Mouse (Mus musculus) MEL (cell line): ENCODE data around the gene Gzmc. TPM values are rescaled to one million over a fixed set of nuclear protein-coding genes. Genes with fewer than 3 reads are reported as not detected.

ENCODE experiments used
- DNase-seq: peaks from one replicate; pipeline ENCODE4 v3.0.0; 2011; ENCODE audit warnings: low read depth, low spot score
- H3K27ac ChIP-seq: 2 replicates; pipeline ENCODE4 v1.5.1; 2012; ENCODE audit warnings: low read depth, mild to moderate bottlenecking, control low read depth, low read length, moderate library complexity; ENCODE audit not compliant: control insufficient read depth
- H3K27me3 ChIP-seq, 2 experiments: fragments of 150-350 bp in 1 of 2; sonication (generic) in 1 of 2; 2 replicates each; pipeline ENCODE4 v1.6.1; 2012; ENCODE audit warnings: low read length in 2 of 2, mild to moderate bottlenecking in 2 of 2, improper control_type of control experiment in 1 of 2, moderate library complexity in 1 of 2; ENCODE audit not compliant: insufficient read depth in 2 of 2, control insufficient read depth in 1 of 2
- H3K36me3 ChIP-seq, 2 experiments: 2 replicates each; pipeline ENCODE4 v1.6.1; 2012 to 2014; ENCODE audit warnings: low read length in 2 of 2, improper control_type of control experiment in 1 of 2, inconsistent platforms in 1 of 2, mild to moderate bottlenecking in 1 of 2; ENCODE audit not compliant: insufficient read depth in 2 of 2, control insufficient read depth in 1 of 2
- H3K4me1 ChIP-seq, 2 experiments: fragments of 150-350 bp in 1 of 2; sonication (generic) in 1 of 2; 2 replicates each; pipeline ENCODE4 v1.6.1; 2012; ENCODE audit warnings: low read length in 2 of 2, improper control_type of control experiment in 1 of 2, mild to moderate bottlenecking in 1 of 2; ENCODE audit not compliant: insufficient read depth in 2 of 2, control insufficient read depth in 1 of 2
- H3K4me3 ChIP-seq, 2 experiments: fragments of 150-350 bp in 1 of 2; sonication (generic) in 1 of 2; 2 replicates each; pipeline ENCODE4 v1.5.1; 2012; ENCODE audit warnings: low read depth in 2 of 2, low read length in 2 of 2, mild to moderate bottlenecking in 2 of 2, moderate library complexity in 2 of 2, control low read depth in 1 of 2, improper control_type of control experiment in 1 of 2; ENCODE audit not compliant: control insufficient read depth in 1 of 2, insufficient read depth in 1 of 2
- H3K79me2 ChIP-seq: 2 replicates; pipeline ENCODE4 v1.6.1; 2012; ENCODE audit warnings: mild to moderate bottlenecking, low read length, moderate library complexity; ENCODE audit not compliant: control insufficient read depth, poor library complexity, insufficient read depth
- H3K9ac ChIP-seq: 2 replicates; pipeline ENCODE4 v1.6.1; 2012; ENCODE audit warnings: low read depth, mild to moderate bottlenecking, control low read depth, low read length, moderate library complexity; ENCODE audit not compliant: control insufficient read depth, poor library complexity, severe bottlenecking
- H3K9me3 ChIP-seq: fragments of 150-350 bp; sonication (generic); replicated peaks from 2 replicates; pipeline ENCODE4 v1.6.1; 2012; ENCODE audit warnings: mild to moderate bottlenecking, low read length, improper control_type of control experiment, moderate library complexity; ENCODE audit not compliant: insufficient read depth
- CHD1 ChIP-seq: IDR thresholded peaks from 2 replicates; pipeline ENCODE4 v1.6.1; 2012; ENCODE audit warnings: low read depth, mild to moderate bottlenecking, inconsistent platforms, low read length, improper control_type of control experiment
- CHD2 ChIP-seq: IDR thresholded peaks from 2 replicates; pipeline ENCODE4 v1.6.1; 2011; ENCODE audit warnings: low read length, improper control_type of control experiment
- CTCF ChIP-seq, 3 experiments: IDR thresholded peaks in 2 of 3; conservative IDR thresholded peaks in 1 of 3; 2 replicates each; pipeline ENCODE4 v1.5.1; 2011 to 2012; ENCODE audit warnings: low read length in 3 of 3, low read depth in 2 of 3, mild to moderate bottlenecking in 2 of 3, improper control_type of control experiment in 1 of 3, inconsistent platforms in 1 of 3, mixed read lengths in 1 of 3, moderate library complexity in 1 of 3; ENCODE audit not compliant: control insufficient read depth in 1 of 3, insufficient read depth in 1 of 3, poor library complexity in 1 of 3, severe bottlenecking in 1 of 3
- EP300 ChIP-seq, 2 experiments: IDR thresholded peaks; 2 replicates each; pipeline ENCODE4 v1.6.1; 2011; ENCODE audit warnings: improper control_type of control experiment in 2 of 2, low read length in 2 of 2, low read depth in 1 of 2, mild to moderate bottlenecking in 1 of 2
- ETS1 ChIP-seq: IDR thresholded peaks from 2 replicates; pipeline ENCODE4 v1.6.1; 2012; ENCODE audit warnings: low read depth, mild to moderate bottlenecking, inconsistent platforms, low read length, improper control_type of control experiment, moderate library complexity
- GABPA ChIP-seq: IDR thresholded peaks from 2 replicates; pipeline ENCODE4 v1.6.1; 2012; ENCODE audit warnings: low read depth, mild to moderate bottlenecking, inconsistent platforms, low read length, improper control_type of control experiment, moderate library complexity
- HCFC1 ChIP-seq: IDR thresholded peaks from 2 replicates; pipeline ENCODE4 v1.6.1; 2012; ENCODE audit warnings: low read depth, mild to moderate bottlenecking, inconsistent platforms, low read length, improper control_type of control experiment, moderate library complexity
- JUND ChIP-seq: IDR thresholded peaks from 2 replicates; pipeline ENCODE4 v1.6.1; 2011; ENCODE audit warnings: low read depth, mild to moderate bottlenecking, improper control_type of control experiment, low read length
- MAFK ChIP-seq: IDR thresholded peaks from 2 replicates; pipeline ENCODE4 v1.6.1; 2011; ENCODE audit warnings: low read depth, mild to moderate bottlenecking, low read length, improper control_type of control experiment, borderline replicate concordance
- MAX ChIP-seq: IDR thresholded peaks from 2 replicates; pipeline ENCODE4 v1.6.1; 2011; ENCODE audit warnings: low read length, improper control_type of control experiment
- MAZ ChIP-seq: IDR thresholded peaks from 2 replicates; pipeline ENCODE4 v1.6.1; 2012; ENCODE audit warnings: low read depth, mild to moderate bottlenecking, inconsistent platforms, low read length, improper control_type of control experiment
- MEF2A ChIP-seq: IDR thresholded peaks from 2 replicates; pipeline ENCODE4 v1.6.1; 2014; ENCODE audit warnings: low read depth, mild to moderate bottlenecking, inconsistent platforms, low read length, improper control_type of control experiment; ENCODE audit not compliant: poor library complexity, insufficient replicate concordance, severe bottlenecking; ENCODE audit errors: extremely low read depth
- MXI1 ChIP-seq: IDR thresholded peaks from 2 replicates; pipeline ENCODE4 v1.6.1; 2011; ENCODE audit warnings: mild to moderate bottlenecking, low read depth, low read length, improper control_type of control experiment
- NELFE ChIP-seq: IDR thresholded peaks from 2 replicates; pipeline ENCODE4 v1.6.1; 2011; ENCODE audit warnings: low read depth, low read length, improper control_type of control experiment
- POLR2A ChIP-seq, 2 experiments: IDR thresholded peaks; 2 replicates each; pipeline ENCODE4 v1.6.1; 2011 to 2012; ENCODE audit warnings: low read length in 2 of 2, mild to moderate bottlenecking in 2 of 2, control low read depth in 1 of 2, improper control_type of control experiment in 1 of 2, low read depth in 1 of 2, moderate library complexity in 1 of 2; ENCODE audit not compliant: control insufficient read depth in 1 of 2, insufficient read depth in 1 of 2, poor library complexity in 1 of 2
- RAD21 ChIP-seq: IDR thresholded peaks from 2 replicates; pipeline ENCODE4 v1.6.1; 2011; ENCODE audit warnings: mild to moderate bottlenecking, low read depth, low read length, improper control_type of control experiment
- RCOR1 ChIP-seq: IDR thresholded peaks from 2 replicates; pipeline ENCODE4 v1.6.1; 2012; ENCODE audit warnings: low read depth, mild to moderate bottlenecking, inconsistent platforms, low read length, improper control_type of control experiment
- SMC3 ChIP-seq: IDR thresholded peaks from 2 replicates; pipeline ENCODE4 v1.6.1; 2011; ENCODE audit warnings: low read depth, low read length, improper control_type of control experiment
- TAL1 ChIP-seq: IDR thresholded peaks from 2 replicates; pipeline ENCODE4 v1.6.1; 2012; ENCODE audit warnings: mild to moderate bottlenecking, inconsistent platforms, low read length, moderate library complexity, mixed read lengths
- ZC3H11A ChIP-seq: IDR thresholded peaks from 2 replicates; pipeline ENCODE4 v1.6.1; 2012; ENCODE audit warnings: low read depth, mild to moderate bottlenecking, inconsistent platforms, low read length, improper control_type of control experiment
- ZMIZ1 ChIP-seq: IDR thresholded peaks from 2 replicates; pipeline ENCODE4 v1.6.1; 2012; ENCODE audit warnings: low read depth, mild to moderate bottlenecking, inconsistent platforms, low read length, improper control_type of control experiment, moderate library complexity
- polyA plus RNA-seq, 2 experiments: library from polyadenylated mRNA; stranded (reverse) in 1 of 2; unstranded in 1 of 2; fragments of >175 nt in 1 of 2; fragments of >200 nt in 1 of 2; gene quantifications; 2 replicates each; pipeline versions ENCODE4 v1.2.1 to v1.2.4; 2012; ENCODE audit warnings: low replicate concordance in 2 of 2, low read depth in 1 of 2; ENCODE audit not compliant: insufficient read length in 2 of 2, insufficient read depth in 1 of 2, missing spikeins in 1 of 2
- total RNA-seq: library from RNA; depleted of rRNA; stranded (reverse); fragments of 300-350 nt; gene quantifications from 2 replicates; pipeline ENCODE4 v1.2.3, GENCODE M21; 2012

Gene Gzmc
- total and polyA plus RNA-seq, 3 experiments, result not detected

GRCm38 (mm10) chr14:56266109-56266508, 31.7 kb upstream of the Gzmc start (continued):
- no peak for TF ChIP-seq SMC3
- TF ChIP-seq, all 39 proteins: peak for 11

GRCm38 (mm10) chr14:56262153-56262552, 27.7 kb upstream of the Gzmc start, which contains the start of gene Gzmb:
TSS of gene Gzmb (minus strand) at chr14:56262260.
- Histone ChIP-seq H3K36me3 (peaks cover 0 to 16% of the 10 kb centered on the region in 2 experiments; a peak in 2 of 4 replicates), H3K79me2 (no peaks in the 10 kb centered on the region), H3K4me3 (no peak within 1 kb of the TSS), H3K9me3 (no peaks in the 10 kb centered on the region), H3K9ac (no peak within 1 kb of the TSS), H3K4me1 (peaks cover 13 to 18% of the 10 kb centered on the region in 2 experiments; a peak in 3 of 4 replicates), H3K27me3 (no peaks in the 10 kb centered on the region), H3K27ac (no peak within 1 kb of the TSS)
- TF ChIP-seq HCFC1 (no peak), ZMIZ1 (no peak), GABPA (no peak), RCOR1 (no peak), ETS1 (no peak), NELFE (no peak), MAFK (no peak), JUND (no peak), MAZ (no peak)
- peak; percentile 19 for DNase-seq

- Histone ChIP-seq H3K79me2 (no peaks in the 10 kb centered on the region), H3K4me1 (no peaks in the 10 kb centered on the region), H3K36me3 (no peaks in the 10 kb centered on the region), H3K27ac (no peak overlapping the region), H3K9ac (no peak overlapping the region), H3K4me3 (no peak overlapping the region), H3K9me3 (no peaks in the 10 kb centered on the region), H3K27me3 (peaks cover 0 to 2% of the 10 kb centered on the region in 2 experiments; a peak in 2 of 4 replicates)
- no peak for DNase-seq
- TF ChIP-seq TAL1 (no peak), MEF2A (no peak), CTCF (IDR thresholded peaks at IDR 0.05 in 2 of 3, conservative IDR thresholded peaks at IDR 0.05 in 1 of 3; ENCODE audit: control insufficient read depth in 1 of 3, insufficient read depth in 1 of 3, low read depth in 2 of 3, low read length in 3 of 3, poor library complexity in 1 of 3, severe bottlenecking in 1 of 3) (peak in 1 of 3 experiments; percentile 33; a peak in 2 of 6 replicates), RAD21 (peak; percentile 3; the same call in 1 of the 2 replicates), MXI1 (no peak), SMC3 (peak; percentile 45), CHD2 (no peak), MAX (no peak), ZMIZ1 (no peak), RCOR1 (no peak), POLR2A (IDR thresholded peaks at IDR 0.05; ENCODE audit: control insufficient read depth in 1 of 2, insufficient read depth in 1 of 2, low read depth in 1 of 2, low read length in 2 of 2, poor library complexity in 1 of 2) (no peak), ETS1 (no peak), ZC3H11A (no peak), JUND (no peak), NELFE (no peak), EP300 (IDR thresholded peaks at IDR 0.05; ENCODE audit: low read depth in 1 of 2, low read length in 2 of 2) (no peak), CHD1 (no peak)
Measured at GRCm38 (mm10) chr14:56240409-56240808, 6.0 kb upstream of the Gzmc start.
